Mouse (Mus musculus): ENCODE measurements around the gene Tshb.

Tshb gene

DNA sequence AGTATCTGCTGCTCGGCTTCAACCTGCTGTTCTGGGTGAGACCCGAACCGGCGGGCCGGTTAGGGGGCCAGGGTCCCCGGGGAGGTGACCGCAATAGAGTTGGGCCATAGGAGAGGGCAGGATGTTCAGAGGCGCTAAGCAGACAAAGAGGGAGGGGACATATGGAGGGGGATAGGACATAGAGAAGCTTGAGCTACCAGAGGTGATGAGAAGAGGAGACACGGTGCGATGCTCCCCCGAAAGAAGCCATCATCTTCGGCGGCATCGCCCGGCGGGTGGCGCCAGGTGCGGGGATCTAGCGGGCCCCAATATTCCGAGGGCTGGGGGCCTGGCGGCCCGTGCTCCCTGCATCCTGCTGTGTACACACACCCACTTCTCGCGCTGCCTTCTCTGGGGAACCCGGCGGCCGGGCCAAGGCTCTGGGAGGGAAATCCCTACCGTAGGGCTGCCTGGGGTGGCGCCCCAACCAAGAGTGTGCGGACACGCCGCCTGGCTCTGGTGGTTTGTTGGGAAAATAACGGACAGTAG lies 47.4 kb downstream of the Tshb start:
- no peak for TF ChIP-seq NANOG (IDR thresholded peaks at IDR 0.05; ENCODE audit: borderline replicate concordance, low read length)
- no peak for TF ChIP-seq POU5F1 (IDR thresholded peaks at IDR 0.05; ENCODE audit: borderline replicate concordance, low read length)
- TF ChIP-seq CTCF (conservative IDR thresholded peaks at IDR 0.05; ENCODE audit: low read length), result no peak
- Histone ChIP-seq H3K4me3 (replicated peaks; ENCODE audit: low read length) (peak overlapping the region; percentile 86), H3K36me3 (ENCODE audit: insufficient read depth, low read length) (no peaks in the 10 kb centered on the region)

DNA sequence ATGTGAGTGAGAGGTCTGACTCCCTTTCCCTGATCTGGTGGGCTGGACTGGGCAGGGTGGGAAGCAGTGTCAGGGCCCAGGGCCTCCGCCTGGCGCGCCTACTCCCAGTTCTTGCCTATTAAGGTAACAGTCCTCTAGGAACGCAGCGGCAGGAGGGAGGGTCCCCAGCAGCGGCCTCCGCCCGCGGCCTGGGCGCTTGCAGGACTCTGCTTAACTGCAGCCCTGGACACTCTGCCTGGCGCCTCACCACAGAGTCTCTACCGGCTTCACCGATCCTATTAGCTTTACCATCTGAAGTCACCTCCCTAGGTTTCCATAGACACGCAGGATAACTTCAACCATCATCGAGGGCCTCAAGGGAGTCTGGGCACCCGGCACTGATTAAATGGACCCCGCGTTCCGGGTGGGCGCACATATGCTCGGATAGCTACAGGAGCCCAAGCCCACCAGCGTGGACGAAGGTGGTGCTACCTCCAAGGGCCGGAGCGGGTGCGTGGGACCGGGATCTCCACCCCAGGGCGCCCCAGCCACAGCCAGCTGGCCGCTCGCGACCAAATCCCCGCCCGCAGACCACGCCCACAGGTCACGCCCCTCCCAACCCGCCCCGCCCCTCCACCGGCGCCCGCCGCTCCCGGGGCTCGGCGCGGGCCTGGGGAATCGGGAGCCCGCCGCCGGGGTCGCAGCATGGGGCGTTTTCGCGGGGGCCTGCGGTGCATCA lies 48.0 kb downstream of the Tshb start, which contains the start of gene Tspan2:
Tspan2 (plus strand) TSS at position 217 of the 718 bp plus-strand sequence.
- Histone ChIP-seq H3K36me3 (ENCODE audit: insufficient read depth, low read length) (no peaks in the 10 kb centered on the region), H3K27me3 (ENCODE audit: insufficient read depth, low read length) (peaks cover 62% of the 10 kb centered on the region), H3K4me1 (replicated peaks; ENCODE audit: low read depth, low read length) (peaks cover 15% of the 10 kb centered on the region), H3K9me3 (ENCODE audit: low read length) (no peaks in the 10 kb centered on the region), H3K4me3 (replicated peaks; ENCODE audit: low read length) (peak within 1 kb of the TSS; percentile 86)
- TF ChIP-seq CTCF (conservative IDR thresholded peaks at IDR 0.05; ENCODE audit: low read length) (no peak), POU5F1 (IDR thresholded peaks at IDR 0.05; ENCODE audit: borderline replicate concordance, low read length) (no peak), NANOG (IDR thresholded peaks at IDR 0.05; ENCODE audit: borderline replicate concordance, low read length) (no peak)

More for the DNA sequence above, 47.4 kb downstream of the Tshb start:
- H3K27me3 ChIP-seq (ENCODE audit: insufficient read depth, low read length), result peaks cover 62% of the 10 kb centered on the region
- no peaks in the 10 kb centered on the region for H3K9me3 ChIP-seq (ENCODE audit: low read length)
- peaks cover 15% of the 10 kb centered on the region for H3K4me1 ChIP-seq (replicated peaks; ENCODE audit: low read depth, low read length)

DNA sequence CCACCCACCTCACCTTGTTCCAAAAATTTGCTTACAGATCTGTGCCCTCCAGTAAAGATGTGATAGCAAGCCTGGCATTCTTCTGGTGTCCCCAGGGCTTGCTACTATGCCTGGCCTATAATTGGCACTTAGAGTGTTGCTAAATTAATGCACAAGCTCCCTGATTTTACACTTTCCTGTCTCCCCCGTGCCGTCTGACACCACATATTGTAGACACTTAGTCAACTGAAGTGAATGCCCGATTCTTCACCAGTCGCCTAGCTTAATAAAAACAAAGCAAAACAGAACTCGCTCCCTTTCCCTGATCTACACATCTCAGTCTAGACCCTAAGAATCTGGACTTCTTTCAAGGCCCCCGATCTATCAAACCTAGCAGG lies 48.6 kb downstream of the Tshb start:
- H3K36me3 ChIP-seq (ENCODE audit: insufficient read depth, low read length), result no peaks in the 10 kb centered on the region
- peak overlapping the region; percentile 86 for H3K4me3 ChIP-seq (replicated peaks; ENCODE audit: low read length)
- peaks cover 15% of the 10 kb centered on the region for H3K4me1 ChIP-seq (replicated peaks; ENCODE audit: low read depth, low read length)
- H3K27me3 ChIP-seq (ENCODE audit: insufficient read depth, low read length), result peaks cover 59% of the 10 kb centered on the region
- H3K9me3 ChIP-seq (ENCODE audit: low read length), result no peaks in the 10 kb centered on the region
- TF ChIP-seq NANOG (IDR thresholded peaks at IDR 0.05; ENCODE audit: borderline replicate concordance, low read length) (no peak), CTCF (conservative IDR thresholded peaks at IDR 0.05; ENCODE audit: low read length) (no peak), POU5F1 (IDR thresholded peaks at IDR 0.05; ENCODE audit: borderline replicate concordance, low read length) (no peak)

DNA sequence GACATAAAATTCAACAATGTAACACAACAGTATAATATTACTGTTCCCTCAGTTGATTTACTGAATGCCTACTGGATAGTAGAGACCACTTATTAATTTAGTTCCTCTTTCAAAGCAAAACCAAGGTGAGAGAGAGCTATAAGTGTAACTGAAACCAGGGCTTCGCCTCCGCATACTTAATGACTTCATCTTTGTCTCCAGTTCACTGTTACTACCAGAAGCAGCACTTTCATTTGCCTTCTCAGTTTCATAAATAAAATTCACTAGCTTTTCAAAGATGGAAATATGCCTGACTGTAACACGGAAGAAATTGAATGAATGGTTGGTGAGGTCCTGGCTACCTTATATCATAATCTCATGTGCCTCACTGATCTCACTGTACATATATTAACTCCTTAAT lies 49.5 kb downstream of the Tshb start:
- TF ChIP-seq POU5F1 (IDR thresholded peaks at IDR 0.05; ENCODE audit: borderline replicate concordance, low read length) (no peak), NANOG (IDR thresholded peaks at IDR 0.05; ENCODE audit: borderline replicate concordance, low read length) (no peak), CTCF (conservative IDR thresholded peaks at IDR 0.05; ENCODE audit: low read length) (no peak)
- no peak overlapping the region for H3K4me3 ChIP-seq (replicated peaks; ENCODE audit: low read length)
- no peaks in the 10 kb centered on the region for H3K36me3 ChIP-seq (ENCODE audit: insufficient read depth, low read length)
- H3K4me1 ChIP-seq (replicated peaks; ENCODE audit: low read depth, low read length), result peaks cover 15% of the 10 kb centered on the region
- peaks cover 54% of the 10 kb centered on the region for H3K27me3 ChIP-seq (ENCODE audit: insufficient read depth, low read length)
- H3K9me3 ChIP-seq (ENCODE audit: low read length), result no peaks in the 10 kb centered on the region

DNA sequence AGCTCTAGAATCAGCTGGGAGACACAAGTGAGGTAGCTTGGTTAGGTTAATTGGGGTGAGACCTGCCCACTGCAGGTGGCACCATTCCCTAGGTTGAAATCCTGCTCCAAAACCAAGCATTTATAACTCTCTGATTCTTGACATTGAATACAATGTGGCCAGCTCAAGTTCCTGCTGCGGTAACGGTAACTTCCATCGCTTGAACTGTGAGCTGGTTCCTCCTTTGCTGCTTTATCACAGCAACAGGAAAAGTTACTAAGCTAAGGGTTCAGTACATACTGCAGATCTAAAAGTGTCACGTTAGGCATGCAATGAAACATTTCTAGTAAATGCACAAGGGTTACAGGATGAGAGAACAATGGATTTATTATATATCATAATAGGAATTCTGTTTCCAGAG lies 49.9 kb downstream of the Tshb start:
- Histone ChIP-seq H3K36me3 (ENCODE audit: insufficient read depth, low read length) (no peaks in the 10 kb centered on the region), H3K9me3 (ENCODE audit: low read length) (no peaks in the 10 kb centered on the region), H3K4me3 (replicated peaks; ENCODE audit: low read length) (no peak overlapping the region), H3K4me1 (replicated peaks; ENCODE audit: low read depth, low read length) (peaks cover 15% of the 10 kb centered on the region), H3K27me3 (ENCODE audit: insufficient read depth, low read length) (peaks cover 50% of the 10 kb centered on the region)
- TF ChIP-seq NANOG (IDR thresholded peaks at IDR 0.05; ENCODE audit: borderline replicate concordance, low read length) (no peak), POU5F1 (IDR thresholded peaks at IDR 0.05; ENCODE audit: borderline replicate concordance, low read length) (no peak), CTCF (conservative IDR thresholded peaks at IDR 0.05; ENCODE audit: low read length) (no peak)

DNA sequence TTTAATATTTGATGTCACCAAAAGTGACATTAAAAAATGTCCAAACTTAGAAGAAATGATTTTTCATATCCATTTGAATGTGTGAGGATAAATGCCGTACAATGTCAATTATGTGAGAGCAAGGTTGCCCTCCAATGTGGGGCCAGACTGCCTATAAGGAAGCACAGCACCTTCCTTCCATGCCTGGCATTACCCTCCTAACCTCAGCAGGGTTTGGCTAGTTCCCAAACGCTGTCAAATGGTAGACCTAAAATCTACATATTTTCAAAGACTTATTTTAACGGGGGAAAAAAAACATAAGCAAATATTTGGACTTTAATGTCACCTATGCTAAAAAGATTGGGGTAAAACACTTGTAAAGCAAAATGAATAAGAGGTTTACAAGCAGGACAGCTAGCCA lies 51.4 kb downstream of the Tshb start:
- Histone ChIP-seq H3K27me3 (ENCODE audit: insufficient read depth, low read length) (peaks cover 37% of the 10 kb centered on the region), H3K4me3 (replicated peaks; ENCODE audit: low read length) (no peak overlapping the region), H3K36me3 (ENCODE audit: insufficient read depth, low read length) (no peaks in the 10 kb centered on the region), H3K9me3 (ENCODE audit: low read length) (no peaks in the 10 kb centered on the region), H3K4me1 (replicated peaks; ENCODE audit: low read depth, low read length) (peaks cover 16% of the 10 kb centered on the region)
- no peak for TF ChIP-seq POU5F1 (IDR thresholded peaks at IDR 0.05; ENCODE audit: borderline replicate concordance, low read length)
- no peak for TF ChIP-seq NANOG (IDR thresholded peaks at IDR 0.05; ENCODE audit: borderline replicate concordance, low read length)
- TF ChIP-seq CTCF (conservative IDR thresholded peaks at IDR 0.05; ENCODE audit: low read length), result no peak

DNA sequence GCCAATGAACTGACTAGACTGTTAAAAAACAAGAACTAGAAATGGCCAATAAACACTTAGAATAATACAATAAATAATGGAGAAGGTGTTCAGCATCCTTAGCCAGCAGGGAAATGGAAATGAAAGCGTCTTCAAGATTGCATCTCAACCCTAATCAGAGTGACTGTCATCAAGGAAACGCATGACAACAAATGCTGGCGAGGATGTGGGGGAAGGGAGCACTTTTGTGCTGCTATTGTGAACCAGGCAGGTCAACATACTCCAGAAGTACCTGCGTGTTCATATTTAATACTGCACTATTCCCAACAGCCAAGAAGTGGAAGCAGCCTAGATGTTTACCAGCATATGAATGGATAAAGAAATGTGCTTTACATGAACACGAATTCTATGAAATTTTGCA lies 53.1 kb downstream of the Tshb start:
- Histone ChIP-seq H3K4me1 (replicated peaks; ENCODE audit: low read depth, low read length) (peaks cover 21% of the 10 kb centered on the region), H3K4me3 (replicated peaks; ENCODE audit: low read length) (no peak overlapping the region), H3K9me3 (ENCODE audit: low read length) (no peaks in the 10 kb centered on the region), H3K36me3 (ENCODE audit: insufficient read depth, low read length) (no peaks in the 10 kb centered on the region), H3K27me3 (ENCODE audit: insufficient read depth, low read length) (peaks cover 22% of the 10 kb centered on the region)
- TF ChIP-seq POU5F1 (IDR thresholded peaks at IDR 0.05; ENCODE audit: borderline replicate concordance, low read length), result no peak
- TF ChIP-seq NANOG (IDR thresholded peaks at IDR 0.05; ENCODE audit: borderline replicate concordance, low read length), result no peak
- TF ChIP-seq CTCF (conservative IDR thresholded peaks at IDR 0.05; ENCODE audit: low read length), result no peak
